Mouse (Mus musculus): ENCODE measurements around the gene Apbb2. TPM values are rescaled to one million over a fixed set of nuclear protein-coding genes. Genes with fewer than 3 reads are reported as not detected.

The Apbb2 gene
- polyA plus RNA-seq, 1 experiment from 2014 or later, result 33.6 TPM

- no peak overlapping the region for H3K27ac ChIP-seq
- no peak for ATAC-seq (ENCODE audit: insufficient read depth, low FRiP score, low read depth)
- no peaks in the 10 kb centered on the region for H3K27me3 ChIP-seq (replicated peaks)
- H3K4me1 ChIP-seq, result peaks cover 8% of the 10 kb centered on the region; the same call in 1 of the 2 replicates
- H3K4me2 ChIP-seq, result no peak overlapping the region
- no peak overlapping the region for H3K9ac ChIP-seq
- no peaks in the 10 kb centered on the region for H3K36me3 ChIP-seq
- H3K4me3 ChIP-seq (replicated peaks), result no peak overlapping the region
- 61% methylated on average over 7 of the region's 7 CpGs for WGBS
- no peaks in the 10 kb centered on the region for H3K9me3 ChIP-seq
Observed at GRCm38 (mm10) chr5:66528567-66528966, 90.0 kb downstream of the Apbb2 start.

GRCm38 (mm10) chr5:66527090-66527489 lies 91.5 kb downstream of the Apbb2 start:
- ATAC-seq (ENCODE audit: insufficient read depth, low FRiP score, low read depth), result no peak
- no peaks in the 10 kb centered on the region for H3K9me3 ChIP-seq
- no peak overlapping the region for H3K9ac ChIP-seq
- H3K4me3 ChIP-seq (replicated peaks), result no peak overlapping the region
- no peak overlapping the region for H3K4me2 ChIP-seq
- no peaks in the 10 kb centered on the region for H3K27me3 ChIP-seq (replicated peaks)
- no peak overlapping the region for H3K27ac ChIP-seq
- H3K4me1 ChIP-seq, result 0 out of 2 replicates have a peak, but pooled peaks cover 4% of the 10 kb centered on the region
- WGBS, result 74% methylated on average over 8 of the region's 8 CpGs
- no peaks in the 10 kb centered on the region for H3K36me3 ChIP-seq

GRCm38 (mm10) chr5:66525002-66525401 lies 93.6 kb downstream of the Apbb2 start:
- Histone ChIP-seq H3K4me1 (0 out of 2 replicates have a peak, but pooled peaks cover 4% of the 10 kb centered on the region), H3K36me3 (no peaks in the 10 kb centered on the region), H3K9me3 (no peaks in the 10 kb centered on the region), H3K9ac (no peak overlapping the region), H3K4me2 (no peak overlapping the region), H3K4me3 (replicated peaks) (no peak overlapping the region), H3K27ac (no peak overlapping the region), H3K27me3 (replicated peaks) (no peaks in the 10 kb centered on the region)
- 71% methylated on average over 4 of the region's 4 CpGs for WGBS
- ATAC-seq (ENCODE audit: insufficient read depth, low FRiP score, low read depth), result no peak

GRCm38 (mm10) chr5:66523681-66524503 lies 94.7 kb downstream of the Apbb2 start:
- Histone ChIP-seq H3K4me1 (0 out of 2 replicates have a peak, but pooled peaks cover 4% of the 10 kb centered on the region), H3K4me2 (no peak overlapping the region), H3K36me3 (no peaks in the 10 kb centered on the region), H3K9me3 (no peaks in the 10 kb centered on the region), H3K27me3 (replicated peaks) (no peaks in the 10 kb centered on the region), H3K9ac (no peak overlapping the region), H3K27ac (no peak overlapping the region), H3K4me3 (replicated peaks) (no peak overlapping the region)
- ATAC-seq (ENCODE audit: insufficient read depth, low FRiP score, low read depth), result no peak
- WGBS, result 61% methylated on average over 16 of the region's 16 CpGs

- Histone ChIP-seq H3K4me1 (0 out of 2 replicates have a peak, but pooled peaks cover 4% of the 10 kb centered on the region), H3K27me3 (replicated peaks) (no peaks in the 10 kb centered on the region), H3K36me3 (no peaks in the 10 kb centered on the region), H3K27ac (no peak overlapping the region), H3K4me2 (no peak overlapping the region), H3K4me3 (replicated peaks) (no peak overlapping the region), H3K9me3 (no peaks in the 10 kb centered on the region), H3K9ac (no peak overlapping the region)
- ATAC-seq (ENCODE audit: insufficient read depth, low FRiP score, low read depth), result no peak
- 76% methylated on average over 2 of the region's 2 CpGs for WGBS
Observed at GRCm38 (mm10) chr5:66521250-66521649, 97.3 kb downstream of the Apbb2 start.

- Histone ChIP-seq H3K27me3 (replicated peaks) (no peaks in the 10 kb centered on the region), H3K4me2 (no peak overlapping the region), H3K4me3 (replicated peaks) (no peak overlapping the region), H3K9me3 (no peaks in the 10 kb centered on the region), H3K36me3 (no peaks in the 10 kb centered on the region), H3K4me1 (0 out of 2 replicates have a peak, but pooled peaks cover 4% of the 10 kb centered on the region), H3K9ac (no peak overlapping the region), H3K27ac (no peak overlapping the region)
- ATAC-seq (ENCODE audit: insufficient read depth, low FRiP score, low read depth), result no peak
- 63% methylated on average over 5 of the region's 5 CpGs for WGBS
Observed at GRCm38 (mm10) chr5:66519511-66519910, 99.1 kb downstream of the Apbb2 start.

- Histone ChIP-seq H3K4me2 (no peak overlapping the region), H3K4me3 (replicated peaks) (no peak overlapping the region), H3K9me3 (no peaks in the 10 kb centered on the region), H3K36me3 (no peaks in the 10 kb centered on the region), H3K27ac (no peak overlapping the region), H3K4me1 (0 out of 2 replicates have a peak, but pooled peaks cover 1% of the 10 kb centered on the region), H3K9ac (no peak overlapping the region), H3K27me3 (replicated peaks) (no peaks in the 10 kb centered on the region)
- 39% methylated on average over 14 of the region's 14 CpGs for WGBS
- ATAC-seq (ENCODE audit: insufficient read depth, low FRiP score, low read depth), result no peak
Observed at GRCm38 (mm10) chr5:66518411-66519006, 100.1 kb downstream of the Apbb2 start.

- no peaks in the 10 kb centered on the region for H3K9me3 ChIP-seq
- H3K27ac ChIP-seq, result no peak overlapping the region
- H3K4me3 ChIP-seq (replicated peaks), result no peak overlapping the region
- 70% methylated on average over 6 of the region's 6 CpGs for WGBS
- no peaks in the 10 kb centered on the region for H3K4me1 ChIP-seq
- no peak overlapping the region for H3K4me2 ChIP-seq
- no peak for ATAC-seq (ENCODE audit: insufficient read depth, low FRiP score, low read depth)
- no peaks in the 10 kb centered on the region for H3K27me3 ChIP-seq (replicated peaks)
- no peaks in the 10 kb centered on the region for H3K36me3 ChIP-seq
- H3K9ac ChIP-seq, result no peak overlapping the region
Observed at GRCm38 (mm10) chr5:66517503-66517902, 101.1 kb downstream of the Apbb2 start.

GRCm38 (mm10) chr5:66516311-66516710 lies 102.3 kb downstream of the Apbb2 start:
- no peak overlapping the region for H3K4me2 ChIP-seq
- H3K9ac ChIP-seq, result no peak overlapping the region
- WGBS, result 91% methylated on average over 8 of the region's 8 CpGs
- no peaks in the 10 kb centered on the region for H3K36me3 ChIP-seq
- no peaks in the 10 kb centered on the region for H3K4me1 ChIP-seq
- H3K27me3 ChIP-seq (replicated peaks), result no peaks in the 10 kb centered on the region
- no peaks in the 10 kb centered on the region for H3K9me3 ChIP-seq
- no peak overlapping the region for H3K4me3 ChIP-seq (replicated peaks)
- ATAC-seq (ENCODE audit: insufficient read depth, low FRiP score, low read depth), result no peak
- no peak overlapping the region for H3K27ac ChIP-seq

GRCm38 (mm10) chr5:66515271-66515670 lies 103.3 kb downstream of the Apbb2 start:
- Histone ChIP-seq H3K9me3 (no peaks in the 10 kb centered on the region), H3K9ac (no peak overlapping the region), H3K27ac (no peak overlapping the region), H3K36me3 (no peaks in the 10 kb centered on the region), H3K4me2 (no peak overlapping the region), H3K4me1 (no peaks in the 10 kb centered on the region), H3K27me3 (replicated peaks) (no peaks in the 10 kb centered on the region), H3K4me3 (replicated peaks) (no peak overlapping the region)
- no peak for ATAC-seq (ENCODE audit: insufficient read depth, low FRiP score, low read depth)
- 76% methylated on average over 10 of the region's 10 CpGs for WGBS

- Histone ChIP-seq H3K4me3 (replicated peaks) (no peak overlapping the region), H3K27me3 (replicated peaks) (no peaks in the 10 kb centered on the region), H3K4me1 (no peaks in the 10 kb centered on the region), H3K9me3 (no peaks in the 10 kb centered on the region), H3K36me3 (no peaks in the 10 kb centered on the region), H3K4me2 (no peak overlapping the region), H3K27ac (no peak overlapping the region), H3K9ac (no peak overlapping the region)
- WGBS, result 87% methylated on average over 6 of the region's 6 CpGs
- no peak for ATAC-seq (ENCODE audit: insufficient read depth, low FRiP score, low read depth)
Observed at GRCm38 (mm10) chr5:66514659-66515058, 103.9 kb downstream of the Apbb2 start.

- ATAC-seq (ENCODE audit: insufficient read depth, low FRiP score, low read depth), result no peak
- no peaks in the 10 kb centered on the region for H3K4me1 ChIP-seq
- no peaks in the 10 kb centered on the region for H3K9me3 ChIP-seq
- no peak overlapping the region for H3K9ac ChIP-seq
- no peaks in the 10 kb centered on the region for H3K36me3 ChIP-seq
- no peaks in the 10 kb centered on the region for H3K27me3 ChIP-seq (replicated peaks)
- H3K4me3 ChIP-seq (replicated peaks), result no peak overlapping the region
- H3K4me2 ChIP-seq, result no peak overlapping the region
- no peak overlapping the region for H3K27ac ChIP-seq
Observed at GRCm38 (mm10) chr5:66513412-66513811, 105.2 kb downstream of the Apbb2 start.

All from stomach, embryonic 15.5 days (tissue).